Mouse (Mus musculus) hindbrain, embryonic 11.5 days (tissue): ENCODE results near the gene Dph1. TPM values are rescaled to one million over a fixed set of nuclear protein-coding genes. Genes with fewer than 3 reads are reported as not detected.
"Not testable (repeated sequence)": the region's sequence is repeated elsewhere in the genome, so short reads cannot be mapped to it uniquely, and the experiment has no call there.

Experiments
- ATAC-seq: fragments of 200-750 bp; cut with Nextera tagmentation; 2 replicates; pipeline ENCODE4 v1.8.0; 2017; ENCODE audit warnings: mild to moderate bottlenecking, moderate TSS enrichment, moderate library complexity; ENCODE audit not compliant: low FRiP score
- DNase-seq: peaks from one replicate; pipeline ENCODE4 v3.0.0-alpha.2; 2015; ENCODE audit warnings: low spot score
- H3K27ac ChIP-seq: fragments of 300-500 bp; sonication (generic); 2 replicates; pipeline ENCODE4 v1.5.1; 2014; ENCODE audit warnings: mild to moderate bottlenecking, low read depth, low read length
- H3K27me3 ChIP-seq: fragments of 300-500 bp; sonication (generic); 2 replicates; pipeline ENCODE4 v1.6.1; 2014; ENCODE audit warnings: mild to moderate bottlenecking, low read length, moderate library complexity, mixed read lengths; ENCODE audit not compliant: control insufficient read depth, insufficient read depth
- H3K36me3 ChIP-seq: fragments of 300-500 bp; sonication (generic); 2 replicates; pipeline ENCODE4 v1.6.1; 2014; ENCODE audit warnings: mild to moderate bottlenecking, low read length, moderate library complexity, mixed read lengths; ENCODE audit not compliant: control insufficient read depth, insufficient read depth
- H3K4me1 ChIP-seq: fragments of 300-500 bp; sonication (generic); replicated peaks from 2 replicates; pipeline ENCODE4 v1.6.1; 2014; ENCODE audit warnings: low read length, mixed read lengths; ENCODE audit not compliant: control insufficient read depth, insufficient read depth
- H3K4me2 ChIP-seq: fragments of 300-500 bp; sonication (generic); replicated peaks from 2 replicates; pipeline ENCODE4 v1.6.1; 2014; ENCODE audit warnings: mild to moderate bottlenecking, low read depth, low read length
- H3K4me3 ChIP-seq: fragments of 300-500 bp; sonication (generic); 2 replicates; pipeline ENCODE4 v1.5.1; 2014; ENCODE audit warnings: low read depth, low read length
- H3K9ac ChIP-seq: fragments of 300-500 bp; sonication (generic); 2 replicates; pipeline ENCODE4 v1.6.1; 2014; ENCODE audit warnings: low read depth, low read length
- H3K9me3 ChIP-seq: fragments of 300-500 bp; sonication (generic); 2 replicates; pipeline ENCODE4 v1.6.1; 2016; ENCODE audit warnings: low read length; ENCODE audit not compliant: control insufficient read depth
- WGBS: fragments of 180-500 bp; shearing (Covaris S2); extraction: QIAGEN DNeasy Blood & Tissue Kit; methylation state at CpG from one replicate; pipeline ENCODE4 v1.1.7; 2014; 5-methylcytosine and 5-hydroxymethylcytosine counted together
- polyA plus RNA-seq: library from polyadenylated mRNA; unstranded; fragments of >200 nt; fragmentation: Nextera tagmentation; extraction: Ambion mirVana; gene quantifications from 2 replicates; pipeline ENCODE4 v1.2.1, GENCODE M21; 2014

Dph1 gene
- polyA plus RNA-seq, 1 experiment from 2014 or later = 14.1 TPM

DNA sequence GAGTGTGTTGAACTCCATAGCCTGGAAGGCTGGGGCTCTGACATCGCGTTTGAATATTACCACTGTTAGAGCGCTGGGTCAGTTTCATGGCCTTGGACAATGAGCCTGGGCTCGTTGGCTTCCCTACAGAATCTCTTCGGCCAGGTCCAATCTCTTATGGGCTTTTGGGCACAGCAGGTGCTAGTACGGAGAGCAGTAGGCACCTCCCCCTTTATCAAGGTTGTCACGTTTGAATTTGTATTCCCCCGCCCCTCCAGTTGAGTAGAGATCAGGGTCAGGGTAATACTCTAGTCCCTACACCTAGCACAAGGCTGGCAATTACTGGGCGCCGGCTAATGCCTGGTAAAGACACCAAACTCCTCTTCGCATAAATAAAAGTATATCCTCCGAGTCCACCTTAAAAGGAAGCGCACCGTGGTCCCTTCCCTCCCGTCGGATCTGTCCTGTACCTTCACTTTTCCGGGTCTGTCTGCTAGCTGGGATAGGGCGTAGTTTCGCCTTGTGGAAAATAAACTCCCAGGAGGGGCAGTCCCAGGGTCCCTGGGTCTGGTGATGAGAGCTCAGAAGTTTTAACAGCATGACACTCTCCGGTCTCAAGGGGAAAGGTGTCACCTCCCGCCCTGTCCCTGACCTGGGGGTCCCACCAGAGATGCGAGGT lies 1.2 kb downstream of the Dph1 start:
- Histone ChIP-seq H3K36me3 (no peaks in the 10 kb centered on the region), H3K4me1 (peaks cover 10% of the 10 kb centered on the region), H3K4me3 (peak overlapping the region; percentile 70), H3K4me2 (peak overlapping the region; percentile 66), H3K27me3 (peaks cover 36% of the 10 kb centered on the region), H3K9me3 (no peaks in the 10 kb centered on the region), H3K9ac (peak overlapping the region; percentile 40), H3K27ac (no peak overlapping the region)
- under 1% methylated on average over 22 of the region's 22 CpGs for WGBS
- ATAC-seq = no peak; the same call in 1 of the 2 replicates
- DNase-seq = no peak

DNA sequence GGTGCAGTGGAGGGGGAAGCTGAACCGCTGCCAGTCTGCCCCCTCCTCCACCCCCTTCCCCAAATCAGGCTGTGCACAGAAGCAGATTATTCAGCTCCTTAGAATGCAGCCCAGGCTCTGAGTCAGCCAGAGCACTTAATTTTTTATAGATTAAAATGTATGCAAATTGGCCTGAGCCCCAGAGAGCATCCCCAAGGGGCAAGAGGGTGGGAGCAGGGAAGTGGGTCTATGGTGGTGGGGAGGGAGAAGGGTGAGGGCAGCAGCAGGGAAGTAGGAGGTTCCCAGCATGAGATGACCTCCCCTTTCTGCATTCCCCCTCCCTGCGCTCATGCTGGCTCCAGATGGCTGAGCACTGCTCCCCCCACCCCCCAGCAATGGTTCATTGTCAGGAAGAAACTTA lies 6.1 kb downstream of the Dph1 start:
- Histone ChIP-seq H3K4me2 (no peak overlapping the region), H3K27ac (no peak overlapping the region), H3K9me3 (no peaks in the 10 kb centered on the region), H3K4me3 (no peak overlapping the region), H3K4me1 (peaks cover 3% of the 10 kb centered on the region; the same call in 1 of the 2 replicates), H3K36me3 (no peaks in the 10 kb centered on the region), H3K27me3 (no peaks in the 10 kb centered on the region), H3K9ac (no peak overlapping the region)
- WGBS = 74% methylated on average over 1 of the region's 2 CpGs
- DNase-seq = no peak
- ATAC-seq = no peak

DNA sequence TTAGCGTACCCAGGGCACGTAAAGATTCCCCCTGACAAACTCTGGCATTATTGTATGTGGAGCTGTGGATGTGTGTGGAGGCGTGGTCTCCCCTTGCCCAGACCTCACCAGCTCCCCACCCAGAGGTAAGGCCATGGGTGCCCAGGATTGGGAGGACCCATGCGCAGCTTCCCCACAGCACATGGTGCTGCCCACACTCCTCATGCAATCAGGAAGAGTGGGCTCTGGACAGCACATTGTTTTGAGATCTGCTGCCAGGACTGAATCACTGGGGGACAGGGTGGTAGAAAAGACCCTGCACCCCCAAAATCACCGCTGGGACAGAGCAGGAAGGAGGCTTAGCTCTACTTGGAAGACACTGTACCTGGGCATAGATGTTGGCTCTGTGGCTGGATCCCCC lies 6.5 kb downstream of the Dph1 start:
- H3K4me2 ChIP-seq = no peak overlapping the region
- no peak for DNase-seq
- peaks cover 3% of the 10 kb centered on the region; the same call in 1 of the 2 replicates for H3K4me1 ChIP-seq
- 92% methylated on average over 5 of the region's 5 CpGs for WGBS
- no peak overlapping the region for H3K9ac ChIP-seq
- no peaks in the 10 kb centered on the region for H3K36me3 ChIP-seq
- H3K4me3 ChIP-seq = no peak overlapping the region
- no peak overlapping the region for H3K27ac ChIP-seq
- H3K27me3 ChIP-seq = no peaks in the 10 kb centered on the region
- no peaks in the 10 kb centered on the region for H3K9me3 ChIP-seq
- ATAC-seq = no peak

DNA sequence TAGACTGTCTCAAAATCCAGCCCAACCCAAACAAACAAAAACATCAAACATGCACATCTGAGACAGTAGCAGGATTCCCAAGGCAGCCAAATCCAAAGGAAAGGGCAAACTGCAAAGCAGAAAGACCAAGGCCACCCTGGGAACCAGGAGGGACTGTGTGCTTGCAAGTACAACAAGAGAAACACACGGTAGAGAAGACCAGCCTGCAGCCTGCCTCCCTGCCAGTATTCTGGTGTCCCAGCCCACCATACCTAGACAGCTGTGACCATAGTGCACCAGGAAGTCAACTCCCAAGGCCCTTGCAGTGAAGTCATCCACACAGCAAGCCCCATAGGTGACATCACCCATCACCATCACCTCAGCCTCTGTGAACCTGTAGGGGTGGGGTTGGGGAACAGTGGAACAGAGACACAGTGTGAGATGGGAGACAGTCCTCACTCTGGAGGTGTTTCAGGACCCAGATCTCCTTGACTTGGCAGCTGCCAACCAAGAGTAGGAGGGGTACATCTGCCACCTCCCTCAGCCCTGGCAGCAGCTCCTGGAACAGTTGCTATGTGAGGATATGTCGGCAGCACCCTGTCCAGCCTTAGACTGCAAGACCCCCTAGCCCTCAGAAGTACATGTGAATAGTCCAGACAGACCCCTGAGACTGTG lies 7.0 kb downstream of the Dph1 start:
- 84% methylated on average over 2 of the region's 2 CpGs for WGBS
- no peak overlapping the region for H3K4me2 ChIP-seq
- no peak for DNase-seq
- no peaks in the 10 kb centered on the region for H3K4me1 ChIP-seq
- H3K27ac ChIP-seq = no peak overlapping the region
- no peak overlapping the region for H3K9ac ChIP-seq
- no peak for ATAC-seq
- H3K4me3 ChIP-seq = no peak overlapping the region
- no peaks in the 10 kb centered on the region for H3K9me3 ChIP-seq
- H3K36me3 ChIP-seq = no peaks in the 10 kb centered on the region
- H3K27me3 ChIP-seq = no peaks in the 10 kb centered on the region

DNA sequence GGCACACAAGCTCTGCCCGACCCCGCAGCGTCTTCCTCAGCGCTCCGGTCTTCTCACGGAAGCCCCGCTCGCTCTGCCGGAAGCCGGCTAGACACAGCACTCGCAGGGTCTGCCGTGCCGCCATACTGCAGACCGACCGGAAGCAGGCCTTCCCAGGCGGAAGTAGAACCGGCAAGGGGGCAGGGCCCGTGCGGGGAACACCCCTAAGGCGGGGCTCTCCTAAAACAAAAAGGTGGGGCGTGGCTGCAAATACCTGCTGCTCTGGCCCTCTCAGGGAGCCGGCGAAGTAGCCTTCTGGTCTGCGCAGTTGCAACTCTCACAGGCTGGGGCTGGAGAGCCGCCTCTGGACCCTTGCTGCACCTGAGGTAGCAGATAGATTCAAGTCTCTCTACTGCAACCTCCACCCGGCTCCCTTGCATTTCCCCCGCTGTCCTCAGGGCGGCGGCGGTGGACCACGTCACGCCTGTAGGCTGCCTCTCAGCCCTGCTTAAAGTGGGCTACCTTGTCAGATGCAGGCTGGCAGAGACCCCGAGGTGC lies 12.3 kb downstream of the Dph1 start, which contains the start of gene Ovca2:
Gene Ovca2, minus strand, starts transcription at position 164 of the 537 bp plus-strand sequence.
- no peaks in the 10 kb centered on the region for H3K36me3 ChIP-seq
- no peaks in the 10 kb centered on the region for H3K9me3 ChIP-seq
- peak within 1 kb of the TSS; percentile 91 for H3K9ac ChIP-seq
- ATAC-seq = peak; percentile 97
- peak within 1 kb of the TSS; percentile 93 for H3K4me2 ChIP-seq
- H3K27ac ChIP-seq = peak within 1 kb of the TSS; percentile 75
- H3K4me1 ChIP-seq = peaks cover 10% of the 10 kb centered on the region
- H3K4me3 ChIP-seq = peak within 1 kb of the TSS; percentile 81
- under 1% methylated on average over 33 of the region's 33 CpGs for WGBS
- no peaks in the 10 kb centered on the region for H3K27me3 ChIP-seq
- DNase-seq = peak; percentile 93

DNA sequence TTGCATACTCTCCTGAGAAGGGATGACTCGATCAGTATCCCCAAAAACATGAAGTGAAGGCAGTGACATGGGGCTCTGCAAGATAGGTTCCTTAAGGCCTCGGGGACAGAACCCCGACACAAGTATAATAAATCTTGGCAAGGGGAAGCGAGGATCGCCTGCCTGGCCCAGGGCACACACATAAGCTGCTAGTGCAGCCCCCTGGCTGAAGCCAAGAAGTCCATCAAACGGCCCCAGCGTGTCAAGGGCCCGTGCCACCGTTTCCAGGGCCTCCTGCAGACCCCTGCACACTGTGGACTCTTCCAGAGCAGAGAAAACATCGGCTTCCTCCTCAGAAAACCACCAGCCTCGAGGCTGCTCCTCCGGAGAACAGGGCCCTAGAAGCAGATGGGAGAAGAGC lies 13.0 kb downstream of the Dph1 start:
- peak overlapping the region; percentile 81 for H3K4me3 ChIP-seq
- no peaks in the 10 kb centered on the region for H3K9me3 ChIP-seq
- no peak for DNase-seq
- peaks cover 12% of the 10 kb centered on the region for H3K4me1 ChIP-seq
- 60% methylated on average over 12 of the region's 12 CpGs for WGBS
- H3K27me3 ChIP-seq = peaks cover 3% of the 10 kb centered on the region
- H3K36me3 ChIP-seq = no peaks in the 10 kb centered on the region
- no peak for ATAC-seq
- peak overlapping the region; percentile 75; the same call in 1 of the 2 replicates for H3K27ac ChIP-seq
- peak overlapping the region; percentile 91 for H3K9ac ChIP-seq
- H3K4me2 ChIP-seq = peak overlapping the region; percentile 93

DNA sequence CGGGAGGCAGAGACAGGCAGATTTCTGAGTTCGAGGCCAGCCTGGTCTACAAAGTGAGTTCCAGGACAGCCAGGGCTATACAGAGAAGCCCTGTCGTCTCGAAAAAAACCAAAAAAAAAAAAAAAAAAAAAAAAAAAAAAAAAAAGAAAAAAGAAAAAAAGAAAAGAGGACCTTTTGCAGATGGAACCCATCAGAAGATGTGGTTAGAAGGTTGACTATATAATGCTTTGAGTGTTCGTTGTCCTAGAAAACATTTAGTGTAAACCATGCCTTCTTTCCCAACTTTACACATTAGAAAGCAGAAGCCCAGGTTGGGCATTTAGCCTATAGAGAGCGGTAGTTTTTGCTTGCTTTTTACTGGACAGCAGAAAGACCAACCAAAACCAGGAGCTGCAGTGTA lies 16.5 kb downstream of the Dph1 start:
- not testable (repeated sequence) for DNase-seq, H3K36me3 ChIP-seq, H3K27ac ChIP-seq, H3K4me3 ChIP-seq, H3K4me2 ChIP-seq, H3K9me3 ChIP-seq, H3K9ac ChIP-seq, ATAC-seq
- WGBS = 68% methylated on average over 6 of the region's 6 CpGs
- Histone ChIP-seq H3K27me3 (peaks cover 37% of the 10 kb centered on the region), H3K4me1 (peaks cover 26% of the 10 kb centered on the region)

DNA sequence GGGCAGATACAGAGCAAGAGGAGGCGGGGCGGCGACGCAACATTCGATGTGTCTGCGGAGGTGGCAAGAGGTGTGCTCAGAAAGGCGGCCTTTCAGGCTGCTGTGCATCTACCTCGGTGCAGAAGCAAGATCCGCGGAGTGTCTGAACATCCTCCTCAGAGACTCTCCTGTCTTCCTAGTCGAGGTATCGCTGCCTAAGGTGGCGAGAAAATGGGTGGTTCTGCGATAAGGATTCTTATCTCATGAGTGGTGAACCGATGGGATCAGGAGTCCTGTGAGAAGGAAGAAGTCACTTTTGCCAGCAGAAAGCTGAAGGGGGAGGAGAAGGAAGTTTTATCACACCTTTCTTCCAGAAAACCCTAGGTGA lies 17.3 kb downstream of the Dph1 start:
- H3K27me3 ChIP-seq = peaks cover 45% of the 10 kb centered on the region

More for the DNA sequence above, 17.3 kb downstream of the Dph1 start:
- Histone ChIP-seq H3K9ac (peak overlapping the region; percentile 47; the same call in 1 of the 2 replicates), H3K27ac (no peak overlapping the region), H3K4me3 (peak overlapping the region; percentile 62), H3K4me1 (peaks cover 27% of the 10 kb centered on the region), H3K36me3 (no peaks in the 10 kb centered on the region), H3K4me2 (peak overlapping the region; percentile 76), H3K9me3 (no peaks in the 10 kb centered on the region)
- WGBS = 5% methylated on average over 15 of the region's 15 CpGs
- DNase-seq (no peak), ATAC-seq (no peak)
